Comparison of ENCODE assay signal across 13 mouse cellular contexts in the genomic region with DNA sequence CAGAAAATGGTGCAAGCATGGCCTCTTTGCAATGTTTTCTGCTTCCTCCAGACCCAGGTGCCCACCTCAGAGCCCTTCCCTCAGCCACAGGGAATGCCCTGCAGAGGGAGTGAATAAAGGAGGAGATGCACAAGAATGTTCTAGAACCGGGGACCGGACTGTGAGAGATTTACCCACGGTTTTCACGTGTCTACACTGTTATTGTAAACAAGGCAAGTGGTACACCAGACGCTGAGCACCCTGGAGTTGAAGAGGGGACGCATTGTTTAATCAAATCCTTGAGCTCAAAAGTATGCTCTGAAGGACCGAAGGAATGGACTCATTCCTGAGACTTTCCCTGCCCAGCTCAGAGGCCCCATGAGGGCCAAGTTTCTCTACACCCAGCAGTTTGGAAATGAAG. TPM values are rescaled to one million over a fixed set of nuclear protein-coding genes. Genes with fewer than 3 reads are reported as not detected.
DNase-seq lines count a peak whose midpoint lies in the region; ATAC-seq and TF ChIP-seq lines count a peak whose summit lies in the region.
"Had no signal": no experiment of that assay in that cellular context is flagged by ENCODE, and none has a peak within 500 bp of the region (broad histone marks: within the 10 kb centered on the region; RNA-seq: fewer than 3 reads in every experiment).

No protein-coding gene starts in this region.

- no peaks in the 10 kb centered on the region for H3K36me3 ChIP-seq in heart, embryonic 16.5 days (ENCODE audit: control insufficient read depth, insufficient read depth)
- no peaks in the 10 kb centered on the region for H3K36me3 ChIP-seq in heart, postnatal 0 days (replicated peaks; ENCODE audit: control insufficient read depth, insufficient read depth, low read length)
- H3K36me3 ChIP-seq in limb, embryonic 10.5 days: peaks cover 9% of the 10 kb centered on the region
- H3K36me3 ChIP-seq in liver, postnatal 0 days (replicated peaks; ENCODE audit: insufficient read depth, low read length): no peaks in the 10 kb centered on the region

- no peak for ATAC-seq in heart, embryonic 16.5 days (replicated peaks; ENCODE audit: extremely low read depth, insufficient read depth, low FRiP score)
- no peak for ATAC-seq in heart, postnatal 0 days (ENCODE audit: insufficient read depth, low read depth)
- ATAC-seq in liver, postnatal 0 days: no peak
- ATAC-seq: intestine, postnatal 0 days had no signal

- H3K4me2 ChIP-seq in heart, embryonic 16.5 days (ENCODE audit: low read depth, low read length): no peak overlapping the region
- no peak overlapping the region for H3K4me2 ChIP-seq in heart, postnatal 0 days (ENCODE audit: low read depth, low read length)
- no peak overlapping the region for H3K4me2 ChIP-seq in liver, postnatal 0 days (ENCODE audit: low read depth, low read length)

- TF ChIP-seq CTCF in heart, postnatal 0 days (IDR thresholded peaks at IDR 0.05; ENCODE audit: low read depth): no peak
- TF ChIP-seq CTCF in liver, postnatal 0 days (IDR thresholded peaks at IDR 0.05; ENCODE audit: low read depth): no peak

- no peak overlapping the region for H3K4me3 ChIP-seq in heart, embryonic 16.5 days (ENCODE audit: low read length)
- H3K4me3 ChIP-seq in heart, postnatal 0 days (ENCODE audit: low read depth, low read length): no peak overlapping the region
- H3K4me3 ChIP-seq in limb, embryonic 10.5 days: peak overlapping the region; percentile 11; the same call in 1 of the 2 replicates
- no peak overlapping the region for H3K4me3 ChIP-seq in liver, postnatal 0 days (ENCODE audit: low read depth, low read length)
- H3K4me3 ChIP-seq: myocyte had no signal

- no peak for DNase-seq in heart, postnatal 25 days (ENCODE audit: low spot score)
- no peak for DNase-seq in heart, postnatal 0 days (ENCODE audit: low spot score)
- no peak for DNase-seq in limb, embryonic 10.5 days (ENCODE audit: low spot score)
- DNase-seq in lung, postnatal 10 days: peak; percentile 65
- no peak for DNase-seq in right cerebral cortex, postnatal 14 days
- no peak for DNase-seq in spleen, postnatal 10 days (ENCODE audit: low spot score in 2 of 2)
- no peak for DNase-seq in liver, postnatal 0 days
- DNase-seq: cerebellum, adult 11-12 months; embryo, embryonic 11 days; right cerebral cortex, postnatal 4 days had no signal

- H3K27me3 ChIP-seq in heart, embryonic 16.5 days (ENCODE audit: control insufficient read depth, insufficient read depth, low read length): peaks cover 15% of the 10 kb centered on the region
- peaks cover 47% of the 10 kb centered on the region for H3K27me3 ChIP-seq in heart, postnatal 0 days (ENCODE audit: control insufficient read depth, insufficient read depth, low read length)
- H3K27me3 ChIP-seq in limb, embryonic 10.5 days (ENCODE audit: low read depth, poor library complexity, severe bottlenecking): no peaks in the 10 kb centered on the region
- H3K27me3 ChIP-seq in liver, postnatal 0 days (ENCODE audit: insufficient read depth, low read length): peaks cover 53% of the 10 kb centered on the region

- H3K4me1 ChIP-seq in heart, embryonic 16.5 days (ENCODE audit: control insufficient read depth, insufficient read depth, low read length): peaks cover 4% of the 10 kb centered on the region; the same call in 1 of the 2 replicates
- H3K4me1 ChIP-seq in heart, postnatal 0 days (ENCODE audit: control insufficient read depth, insufficient read depth): no peaks in the 10 kb centered on the region
- peaks cover 25% of the 10 kb centered on the region for H3K4me1 ChIP-seq in limb, embryonic 10.5 days
- peaks cover 6% of the 10 kb centered on the region for H3K4me1 ChIP-seq in liver, postnatal 0 days (ENCODE audit: insufficient read depth)

- WGBS in heart, embryonic 16.5 days: 52% methylated on average over 7 of the region's 7 CpGs
- WGBS in heart, postnatal 0 days: 54% methylated on average over 7 of the region's 7 CpGs
- 39% methylated on average over 7 of the region's 7 CpGs for WGBS in limb, embryonic 10.5 days
- WGBS in liver, postnatal 0 days (ENCODE audit: insufficient replicate concordance): 41% methylated on average over 7 of the region's 7 CpGs

- H3K9ac ChIP-seq in heart, embryonic 16.5 days (ENCODE audit: low read length): no peak overlapping the region
- no peak overlapping the region for H3K9ac ChIP-seq in heart, postnatal 0 days (replicated peaks; ENCODE audit: low read depth, low read length)
- H3K9ac ChIP-seq in liver, postnatal 0 days (replicated peaks): no peak overlapping the region

- TF ChIP-seq EP300 in heart, postnatal 0 days (IDR thresholded peaks at IDR 0.05; ENCODE audit: low read depth): no peak
- no peak for TF ChIP-seq EP300 in liver, postnatal 0 days (IDR thresholded peaks at IDR 0.05; ENCODE audit: low read depth)

- peak overlapping the region; percentile 30; the same call in 1 of the 2 replicates for H3K27ac ChIP-seq in heart, embryonic 16.5 days (ENCODE audit: low read length)
- peak overlapping the region; percentile 9; the same call in 1 of the 2 replicates for H3K27ac ChIP-seq in heart, postnatal 0 days (ENCODE audit: low read depth)
- peak overlapping the region; percentile 100 for H3K27ac ChIP-seq in limb, embryonic 10.5 days
- no peak overlapping the region for H3K27ac ChIP-seq in liver, postnatal 0 days (ENCODE audit: low read depth)

- intact Hi-C loops in heart, postnatal 25 days (cut with DNase I): no loop called here

- no peaks in the 10 kb centered on the region for H3K9me3 ChIP-seq in heart, embryonic 16.5 days (replicated peaks; ENCODE audit: control insufficient read depth, low read length)
- no peaks in the 10 kb centered on the region for H3K9me3 ChIP-seq in heart, postnatal 0 days (replicated peaks; ENCODE audit: control insufficient read depth, low read length)
- no peaks in the 10 kb centered on the region for H3K9me3 ChIP-seq in limb, embryonic 10.5 days (replicated peaks)
- no peaks in the 10 kb centered on the region for H3K9me3 ChIP-seq in liver, postnatal 0 days (ENCODE audit: low read length)

RNA-seq across cellular contexts. Expression of a gene that starts 43.2 kb away (rescaled TPM):
- 12.7 and 17.4 TPM in 2 replicates for polyA plus RNA-seq in heart, embryonic 16.5 days (2015; fragmentation: Nextera tagmentation; extraction: Ambion mirVana)
- total RNA-seq in heart, postnatal 25 days (2021): 10 to 100 TPM; 18.6 to 21.2 TPM
- 18.9 and 29.6 TPM in 2 replicates for total RNA-seq in heart, postnatal 0 days (2014; rRNA removed; ENCODE audit: low replicate concordance)
- 8.4 and 8.5 TPM in 2 replicates for polyA plus RNA-seq in heart, postnatal 0 days (2015; fragmentation: Nextera tagmentation; extraction: Ambion mirVana)
- 167 and 217 TPM in 2 replicates for polyA plus RNA-seq in limb, embryonic 10.5 days (2016; fragmentation: Nextera tagmentation; extraction: Ambion mirVana)
- polyA plus RNA-seq in liver, postnatal 0 days (2015; fragmentation: Nextera tagmentation; extraction: Ambion mirVana): 0.85 and 0.89 TPM in 2 replicates
